Mouse (Mus musculus): ENCODE measurements around the gene Dzip1l. TPM values are rescaled to one million over a fixed set of nuclear protein-coding genes. Genes with fewer than 3 reads are reported as not detected.
A peak's percentile ranks its signal among the peaks of the same experiment; 100 is the strongest.
"Not testable (repeated sequence)": the region's sequence is repeated elsewhere in the genome, so short reads cannot be mapped to it uniquely, and the experiment has no call there.

The Dzip1l gene
- polyA plus RNA-seq (2014; fragmentation: Nextera tagmentation; extraction: Ambion mirVana) = 8.2 and 9.0 TPM in 2 replicates

DNA sequence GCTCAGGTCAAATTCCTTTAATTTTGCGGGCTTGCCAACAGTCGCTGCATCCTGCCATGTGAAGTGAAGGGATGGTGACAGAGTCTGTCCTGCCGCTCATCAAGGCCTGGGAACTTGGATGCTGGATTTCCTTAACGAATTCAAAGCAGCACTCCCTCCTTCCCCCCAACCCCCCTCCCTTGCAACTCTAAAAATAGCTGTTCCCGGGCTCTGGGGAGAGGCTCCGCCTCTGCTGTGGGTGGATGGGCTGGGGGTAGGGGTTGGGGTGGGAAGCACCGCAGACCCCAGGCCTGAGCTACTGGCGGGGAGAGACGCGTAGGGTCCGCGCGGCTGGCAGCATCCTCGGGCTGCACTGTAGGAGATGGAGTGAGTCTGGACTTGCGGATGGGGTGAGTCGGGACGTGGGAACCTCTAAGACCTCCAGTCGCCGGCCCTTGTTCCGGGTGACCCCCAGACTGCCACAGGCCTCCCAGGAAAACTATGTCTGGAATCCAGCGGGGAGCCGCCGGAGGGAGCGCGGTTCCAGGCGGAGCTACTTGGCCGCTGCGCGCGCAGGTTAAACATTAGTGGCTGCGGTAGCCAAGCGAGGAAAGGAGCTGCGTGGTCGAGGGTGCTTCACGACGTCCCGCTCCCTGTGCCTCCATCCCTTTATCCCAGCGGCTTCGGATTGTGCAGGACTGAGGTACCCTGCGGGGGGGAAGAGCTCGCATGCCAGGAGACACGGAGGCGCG is at the start of gene Dzip1l:
Gene Dzip1l, plus strand, starts transcription at position 216 of the 731 bp plus-strand sequence.
- peak within 1 kb of the TSS; percentile 52 for H3K27ac ChIP-seq (ENCODE audit: low read depth, low read length)
- peak within 1 kb of the TSS; percentile 51 for H3K9ac ChIP-seq (replicated peaks; ENCODE audit: low read depth, low read length)
- H3K4me3 ChIP-seq (ENCODE audit: low read depth, low read length) = peak within 1 kb of the TSS; percentile 44
- ATAC-seq (ENCODE audit: low read depth) = peak; percentile 91
- H3K4me1 ChIP-seq (ENCODE audit: control insufficient read depth, insufficient read depth, low read length) = peaks cover 7% of the 10 kb centered on the region; the same call in 1 of the 2 replicates
- no peaks in the 10 kb centered on the region for H3K9me3 ChIP-seq (ENCODE audit: control insufficient read depth, low read length)
- under 1% methylated on average over 44 of the region's 44 CpGs for WGBS
- H3K27me3 ChIP-seq (ENCODE audit: control insufficient read depth, insufficient read depth, low read length) = no peaks in the 10 kb centered on the region
- H3K4me2 ChIP-seq (ENCODE audit: low read depth, low read length) = peak within 1 kb of the TSS; percentile 79
- no peaks in the 10 kb centered on the region for H3K36me3 ChIP-seq (ENCODE audit: control insufficient read depth, insufficient read depth, low read length)

- Histone ChIP-seq H3K9me3 (ENCODE audit: control insufficient read depth, low read length) (no peaks in the 10 kb centered on the region), H3K36me3 (ENCODE audit: control insufficient read depth, insufficient read depth, low read length) (peaks cover 13% of the 10 kb centered on the region)
Observed at GRCm38 (mm10) chr9:99580655-99581054, 48.6 kb upstream of the Dzip1l start.

DNA sequence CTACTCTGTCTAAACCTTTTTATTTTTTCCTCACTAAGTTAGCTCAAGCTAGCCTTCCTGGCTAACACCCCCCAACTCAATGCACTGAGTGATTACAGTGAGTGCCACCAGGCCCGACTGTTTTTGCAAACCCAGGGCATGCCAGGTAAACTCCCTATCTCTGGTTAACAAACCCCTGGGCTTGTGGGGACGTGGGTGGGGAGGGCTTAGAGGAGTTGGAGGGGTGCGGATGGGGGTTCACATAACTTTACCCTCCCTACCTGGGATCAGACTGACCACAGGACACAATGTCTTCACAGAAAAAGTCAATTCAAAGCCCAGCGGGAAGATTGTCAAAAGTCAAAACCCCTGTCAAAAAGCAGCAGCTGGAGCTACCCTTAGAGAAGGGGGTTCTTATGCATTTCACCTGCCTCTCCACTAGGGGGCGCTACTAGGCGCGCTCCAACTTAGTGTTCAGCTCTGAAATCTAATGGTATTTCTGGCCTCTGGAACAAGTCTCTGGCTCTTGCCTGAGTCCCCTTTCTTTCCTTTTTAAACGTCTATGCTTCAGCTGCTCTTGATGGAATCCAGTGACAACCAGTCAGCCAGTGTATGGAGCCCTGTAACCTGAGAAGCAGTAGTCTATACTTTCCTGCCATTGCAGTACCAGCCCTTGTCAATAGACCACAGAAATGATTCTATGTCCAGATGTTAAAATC is 41.6 kb upstream of the Dzip1l start:
- Histone ChIP-seq H3K9ac (replicated peaks; ENCODE audit: low read depth, low read length) (no peak overlapping the region), H3K4me1 (ENCODE audit: control insufficient read depth, insufficient read depth, low read length) (no peaks in the 10 kb centered on the region), H3K4me3 (ENCODE audit: low read depth, low read length) (no peak overlapping the region), H3K27me3 (ENCODE audit: control insufficient read depth, insufficient read depth, low read length) (no peaks in the 10 kb centered on the region), H3K36me3 (ENCODE audit: control insufficient read depth, insufficient read depth, low read length) (peaks cover 10% of the 10 kb centered on the region; the same call in 1 of the 2 replicates), H3K9me3 (ENCODE audit: control insufficient read depth, low read length) (no peaks in the 10 kb centered on the region), H3K27ac (ENCODE audit: low read depth, low read length) (no peak overlapping the region), H3K4me2 (ENCODE audit: low read depth, low read length) (no peak overlapping the region)
- 28% methylated on average over 8 of the region's 8 CpGs for WGBS
- ATAC-seq (ENCODE audit: low read depth) = no peak

More at GRCm38 (mm10) chr9:99580655-99581054, 48.6 kb upstream of the Dzip1l start:
- no peak for ATAC-seq (ENCODE audit: low read depth)
- peaks cover 7% of the 10 kb centered on the region; the same call in 1 of the 2 replicates for H3K4me1 ChIP-seq (ENCODE audit: control insufficient read depth, insufficient read depth, low read length)
- WGBS = 41% methylated on average over 2 of the region's 2 CpGs
- no peaks in the 10 kb centered on the region for H3K27me3 ChIP-seq (ENCODE audit: control insufficient read depth, insufficient read depth, low read length)
- no peak overlapping the region for H3K4me2 ChIP-seq (ENCODE audit: low read depth, low read length)
- H3K27ac ChIP-seq (ENCODE audit: low read depth, low read length) = no peak overlapping the region
- no peak overlapping the region for H3K9ac ChIP-seq (replicated peaks; ENCODE audit: low read depth, low read length)
- H3K4me3 ChIP-seq (ENCODE audit: low read depth, low read length) = no peak overlapping the region

DNA sequence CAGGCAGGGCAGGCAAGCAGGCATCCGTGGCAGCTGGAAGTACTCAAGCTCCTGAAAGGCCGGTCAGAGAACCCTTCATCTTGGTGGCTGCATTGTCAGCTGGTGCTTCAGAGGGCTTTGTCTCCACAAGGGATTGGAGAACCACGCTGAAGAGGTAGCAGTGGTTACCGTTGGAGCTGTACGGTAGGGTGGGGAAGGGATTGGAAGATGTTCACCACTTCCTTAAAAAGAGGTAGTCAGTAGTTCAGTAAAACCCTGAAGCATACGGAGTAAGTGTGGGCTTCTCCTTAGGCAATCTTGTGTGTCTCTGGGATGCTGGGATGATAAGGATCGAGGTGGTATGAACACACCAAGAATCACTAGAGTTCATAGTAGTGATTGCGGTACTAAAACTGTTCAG is 38.2 kb upstream of the Dzip1l start:
- Histone ChIP-seq H3K9me3 (ENCODE audit: control insufficient read depth, low read length) (no peaks in the 10 kb centered on the region), H3K4me3 (ENCODE audit: low read depth, low read length) (no peak overlapping the region), H3K27ac (ENCODE audit: low read depth, low read length) (no peak overlapping the region), H3K9ac (replicated peaks; ENCODE audit: low read depth, low read length) (no peak overlapping the region), H3K4me2 (ENCODE audit: low read depth, low read length) (no peak overlapping the region), H3K27me3 (ENCODE audit: control insufficient read depth, insufficient read depth, low read length) (no peaks in the 10 kb centered on the region), H3K36me3 (ENCODE audit: control insufficient read depth, insufficient read depth, low read length) (no peaks in the 10 kb centered on the region), H3K4me1 (ENCODE audit: control insufficient read depth, insufficient read depth, low read length) (no peaks in the 10 kb centered on the region)
- ATAC-seq (ENCODE audit: low read depth) = no peak
- 84% methylated on average over 8 of the region's 8 CpGs for WGBS

GRCm38 (mm10) chr9:99599127-99599526 is 30.2 kb upstream of the Dzip1l start:
- H3K27me3 ChIP-seq (ENCODE audit: control insufficient read depth, insufficient read depth, low read length); H3K4me2 ChIP-seq (ENCODE audit: low read depth, low read length); H3K4me3 ChIP-seq (ENCODE audit: low read depth, low read length); H3K27ac ChIP-seq (ENCODE audit: low read depth, low read length); ATAC-seq (ENCODE audit: low read depth); H3K9ac ChIP-seq (replicated peaks; ENCODE audit: low read depth, low read length); H3K36me3 ChIP-seq (ENCODE audit: control insufficient read depth, insufficient read depth, low read length); H3K9me3 ChIP-seq (ENCODE audit: control insufficient read depth, low read length); H3K4me1 ChIP-seq (ENCODE audit: control insufficient read depth, insufficient read depth, low read length): not testable (repeated sequence)
- 94% methylated on average over 6 of the region's 6 CpGs for WGBS

- H3K9me3 ChIP-seq (ENCODE audit: control insufficient read depth, low read length) = no peaks in the 10 kb centered on the region
- no peak overlapping the region for H3K4me3 ChIP-seq (ENCODE audit: low read depth, low read length)
- H3K27ac ChIP-seq (ENCODE audit: low read depth, low read length) = no peak overlapping the region
- no peaks in the 10 kb centered on the region for H3K27me3 ChIP-seq (ENCODE audit: control insufficient read depth, insufficient read depth, low read length)
- no peak overlapping the region for H3K4me2 ChIP-seq (ENCODE audit: low read depth, low read length)
- no peak overlapping the region for H3K9ac ChIP-seq (replicated peaks; ENCODE audit: low read depth, low read length)
- no peak for ATAC-seq (ENCODE audit: low read depth)
- H3K4me1 ChIP-seq (ENCODE audit: control insufficient read depth, insufficient read depth, low read length) = no peaks in the 10 kb centered on the region
- H3K36me3 ChIP-seq (ENCODE audit: control insufficient read depth, insufficient read depth, low read length) = no peaks in the 10 kb centered on the region
- 94% methylated on average over 2 of the region's 2 CpGs for WGBS
Observed at GRCm38 (mm10) chr9:99603566-99603965, 25.7 kb upstream of the Dzip1l start.

- Histone ChIP-seq H3K27me3 (ENCODE audit: control insufficient read depth, insufficient read depth, low read length) (no peaks in the 10 kb centered on the region), H3K27ac (ENCODE audit: low read depth, low read length) (no peak within 1 kb of the TSS), H3K4me3 (ENCODE audit: low read depth, low read length) (no peak within 1 kb of the TSS), H3K9ac (replicated peaks; ENCODE audit: low read depth, low read length) (no peak within 1 kb of the TSS), H3K4me1 (ENCODE audit: control insufficient read depth, insufficient read depth, low read length) (no peaks in the 10 kb centered on the region), H3K4me2 (ENCODE audit: low read depth, low read length) (no peak within 1 kb of the TSS), H3K9me3 (ENCODE audit: control insufficient read depth, low read length) (no peaks in the 10 kb centered on the region), H3K36me3 (ENCODE audit: control insufficient read depth, insufficient read depth, low read length) (no peaks in the 10 kb centered on the region)
- no peak for ATAC-seq (ENCODE audit: low read depth)
- WGBS = 70% methylated on average over 2 of the region's 2 CpGs
Observed at GRCm38 (mm10) chr9:99612202-99612601, 17.1 kb upstream of the Dzip1l start, which contains the start of gene A4gnt. Gene A4gnt (plus strand): TSS chr9:99612502.

DNA sequence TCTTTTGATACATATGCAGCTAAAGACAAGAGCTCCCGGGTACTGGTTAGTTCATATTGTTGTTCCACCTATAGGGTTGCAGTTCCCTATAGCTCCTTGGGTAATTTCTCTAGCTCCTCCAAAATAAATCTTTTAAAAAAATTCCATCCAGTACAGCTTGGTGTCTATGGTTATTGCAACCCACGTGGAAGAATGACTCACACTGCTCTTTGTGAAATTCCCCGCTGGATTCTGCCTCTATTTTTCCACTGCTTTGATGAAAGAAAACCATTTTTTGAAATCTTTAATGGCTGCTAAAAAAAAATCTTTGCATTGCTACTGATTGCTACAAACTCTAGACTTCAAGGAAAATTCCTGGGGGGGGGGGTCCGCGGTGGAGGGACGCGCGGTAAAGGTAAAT is 9.6 kb upstream of the Dzip1l start:
- Histone ChIP-seq H3K4me2 (ENCODE audit: low read depth, low read length) (no peak overlapping the region), H3K27ac (ENCODE audit: low read depth, low read length) (no peak overlapping the region), H3K36me3 (ENCODE audit: control insufficient read depth, insufficient read depth, low read length) (no peaks in the 10 kb centered on the region), H3K4me1 (ENCODE audit: control insufficient read depth, insufficient read depth, low read length) (no peaks in the 10 kb centered on the region), H3K27me3 (ENCODE audit: control insufficient read depth, insufficient read depth, low read length) (no peaks in the 10 kb centered on the region), H3K9ac (replicated peaks; ENCODE audit: low read depth, low read length) (no peak overlapping the region), H3K4me3 (ENCODE audit: low read depth, low read length) (no peak overlapping the region), H3K9me3 (ENCODE audit: control insufficient read depth, low read length) (no peaks in the 10 kb centered on the region)
- ATAC-seq (ENCODE audit: low read depth) = no peak
- WGBS = 94% methylated on average over 7 of the region's 8 CpGs

- no peaks in the 10 kb centered on the region for H3K36me3 ChIP-seq (ENCODE audit: control insufficient read depth, insufficient read depth, low read length)
- no peak overlapping the region for H3K27ac ChIP-seq (ENCODE audit: low read depth, low read length)
- H3K9ac ChIP-seq (replicated peaks; ENCODE audit: low read depth, low read length) = no peak overlapping the region
- no peak for ATAC-seq (ENCODE audit: low read depth)
- 95% methylated on average over 11 of the region's 11 CpGs for WGBS
- no peaks in the 10 kb centered on the region for H3K9me3 ChIP-seq (ENCODE audit: control insufficient read depth, low read length)
- H3K4me3 ChIP-seq (ENCODE audit: low read depth, low read length) = no peak overlapping the region
- H3K4me1 ChIP-seq (ENCODE audit: control insufficient read depth, insufficient read depth, low read length) = no peaks in the 10 kb centered on the region
- no peaks in the 10 kb centered on the region for H3K27me3 ChIP-seq (ENCODE audit: control insufficient read depth, insufficient read depth, low read length)
- no peak overlapping the region for H3K4me2 ChIP-seq (ENCODE audit: low read depth, low read length)
Observed at GRCm38 (mm10) chr9:99620196-99620595, 9.1 kb upstream of the Dzip1l start.

Measured in neural tube, embryonic 14.5 days (tissue).